Mouse (Mus musculus): ENCODE data around the gene Msx1.

Msx1 gene

DNA sequence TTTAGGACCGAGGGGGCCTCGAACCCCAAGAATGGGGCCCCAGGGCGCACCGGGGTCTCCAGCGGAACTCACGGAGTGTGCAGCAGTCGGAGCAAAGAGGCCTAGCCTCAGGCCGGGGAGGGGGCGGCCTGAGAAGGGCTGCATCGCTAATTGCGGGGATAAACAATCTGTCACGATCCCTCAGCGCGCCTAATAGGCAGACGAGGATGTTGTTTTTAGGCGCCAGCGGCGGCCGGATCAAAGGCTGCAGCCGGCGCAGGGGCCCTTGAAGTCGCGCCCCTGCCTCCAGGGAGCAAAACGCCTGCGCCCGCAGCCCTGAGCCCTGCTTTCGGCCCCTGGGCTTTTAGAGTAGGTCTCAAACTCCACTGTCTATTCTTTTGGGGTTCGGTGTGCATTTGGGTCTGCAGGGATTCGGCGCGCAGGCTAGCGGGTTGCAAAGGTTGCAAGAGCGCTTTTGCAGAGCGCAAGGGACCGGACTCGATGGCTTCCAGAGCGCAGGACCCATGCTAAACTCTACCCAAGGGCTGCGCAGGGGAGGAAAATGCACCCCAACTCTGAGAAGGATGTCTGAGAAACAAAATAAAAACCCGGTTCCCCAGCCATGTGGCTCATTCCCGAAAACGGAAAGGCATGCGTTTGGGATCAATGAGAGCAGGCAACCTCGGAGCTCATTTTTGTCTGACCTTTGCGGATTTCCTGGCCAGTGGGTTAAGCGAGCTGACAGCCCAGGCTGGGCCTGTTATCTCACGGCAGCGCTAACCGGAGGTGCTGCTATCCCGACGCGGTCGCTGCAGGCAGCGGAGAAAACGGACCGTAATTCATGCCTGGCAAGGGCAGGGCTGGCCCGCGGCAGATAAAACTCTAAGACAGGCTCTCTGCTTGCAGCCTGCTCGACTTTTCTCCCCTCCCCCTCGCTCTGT, 2.6 kb upstream of the Msx1 start:
- no peak for DNase-seq (ENCODE audit: low read depth in 1 of 2, low spot score in 2 of 2)

DNA sequence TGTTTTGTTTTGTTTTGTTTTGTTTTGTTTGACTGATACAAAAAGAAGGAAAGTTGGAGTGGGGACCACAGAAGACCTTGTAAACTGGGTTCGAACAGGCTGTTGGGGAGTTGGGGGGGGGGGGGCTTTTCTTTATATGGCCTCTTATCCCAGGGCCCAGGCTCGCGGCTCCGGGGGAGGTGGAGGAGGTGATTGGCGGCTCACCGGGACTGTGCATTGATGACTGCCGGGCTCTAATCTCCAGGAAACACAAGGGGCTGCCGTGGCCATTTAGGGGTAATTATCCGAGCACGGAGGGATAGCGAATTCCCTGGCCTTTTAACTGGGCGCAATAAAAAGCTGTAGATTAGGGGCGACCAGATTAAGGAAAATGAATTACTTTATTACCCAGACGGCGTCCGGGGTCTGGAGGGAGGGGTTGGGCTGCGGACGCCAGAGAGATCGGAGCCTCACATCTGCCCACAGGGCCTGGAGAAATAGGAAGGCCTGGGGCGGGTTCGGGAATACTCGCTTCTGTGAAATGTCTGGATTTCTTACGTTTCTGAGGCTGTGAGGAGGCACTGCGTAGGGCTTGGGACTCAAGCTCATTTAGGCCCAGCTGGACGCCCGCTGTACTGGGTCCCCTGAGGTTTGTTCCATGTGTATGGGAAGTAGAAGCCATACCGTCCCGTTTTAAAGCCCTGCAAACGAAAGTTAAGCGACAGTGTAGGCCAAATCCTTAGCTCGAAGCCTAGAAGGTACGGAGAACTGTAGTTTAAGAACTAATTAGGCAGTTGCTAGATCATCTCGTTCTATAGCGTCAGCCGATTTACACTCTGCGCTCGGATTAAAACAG, 1.4 kb upstream of the Msx1 start:
- no peak for DNase-seq (ENCODE audit: low read depth in 1 of 2, low spot score in 2 of 2)

DNA sequence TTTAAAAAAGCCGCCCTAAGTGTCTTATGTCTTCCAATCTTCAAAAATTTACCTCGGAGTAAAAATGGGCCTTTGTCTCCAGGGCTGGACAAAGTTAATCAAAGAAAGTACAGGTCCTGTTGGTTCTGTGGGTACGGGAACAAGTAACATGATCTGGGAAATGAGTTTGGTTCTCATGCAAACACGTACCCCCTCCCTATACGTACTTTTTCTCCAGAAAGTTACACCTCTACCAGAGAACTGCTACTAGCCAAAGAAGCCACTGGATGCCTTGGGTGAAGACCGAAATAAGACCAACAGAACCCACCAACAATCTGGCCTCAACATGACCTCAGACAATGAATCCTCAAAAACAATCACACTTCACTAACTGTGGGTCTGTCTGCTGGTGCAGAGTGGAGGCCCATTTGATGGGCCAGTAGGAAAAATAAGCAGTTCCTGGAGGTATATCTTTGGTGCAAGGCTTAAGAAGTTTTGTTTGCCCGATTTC, 773 bp upstream of the Msx1 start:
- no peak for DNase-seq (ENCODE audit: low read depth in 1 of 2, low spot score in 2 of 2)

DNA sequence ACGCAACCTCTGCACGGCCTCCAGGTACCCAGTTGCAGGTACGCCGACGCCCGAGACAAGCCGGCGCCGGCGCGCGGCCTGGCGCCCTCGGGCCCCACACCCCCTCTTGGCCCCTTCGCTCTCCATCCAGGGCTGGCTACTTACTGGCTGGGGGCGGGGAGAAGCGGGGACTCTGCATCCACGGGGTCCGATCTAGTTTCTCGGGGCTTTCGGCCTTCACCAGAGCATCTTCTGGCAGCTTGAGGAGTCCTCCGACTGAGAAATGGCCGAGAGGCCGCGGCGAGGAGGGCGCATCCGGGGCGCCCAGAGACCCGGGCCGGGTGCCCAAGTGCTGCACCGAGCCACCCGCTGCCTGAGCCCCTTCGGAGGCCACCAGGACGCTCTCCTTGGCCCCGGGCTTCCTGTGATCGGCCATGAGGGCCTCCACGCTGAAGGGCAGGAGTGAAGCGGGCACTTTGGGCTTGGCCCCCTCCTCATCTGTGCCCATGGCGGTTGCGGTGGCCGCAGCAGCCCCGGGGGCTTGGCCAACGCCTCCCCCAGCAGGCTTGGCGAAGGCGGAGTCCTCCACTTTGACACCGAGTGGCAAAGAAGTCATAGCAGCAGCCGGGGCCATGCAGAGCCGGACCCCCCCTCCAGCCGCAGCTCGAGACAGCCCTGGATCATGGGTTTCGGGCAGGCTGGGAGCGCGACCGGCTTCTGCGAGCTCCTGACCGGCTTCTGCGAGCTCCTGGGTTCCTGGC, 492 bp downstream of the Msx1 start:
- no peak for DNase-seq (ENCODE audit: low read depth in 1 of 2, low spot score in 2 of 2)

DNA sequence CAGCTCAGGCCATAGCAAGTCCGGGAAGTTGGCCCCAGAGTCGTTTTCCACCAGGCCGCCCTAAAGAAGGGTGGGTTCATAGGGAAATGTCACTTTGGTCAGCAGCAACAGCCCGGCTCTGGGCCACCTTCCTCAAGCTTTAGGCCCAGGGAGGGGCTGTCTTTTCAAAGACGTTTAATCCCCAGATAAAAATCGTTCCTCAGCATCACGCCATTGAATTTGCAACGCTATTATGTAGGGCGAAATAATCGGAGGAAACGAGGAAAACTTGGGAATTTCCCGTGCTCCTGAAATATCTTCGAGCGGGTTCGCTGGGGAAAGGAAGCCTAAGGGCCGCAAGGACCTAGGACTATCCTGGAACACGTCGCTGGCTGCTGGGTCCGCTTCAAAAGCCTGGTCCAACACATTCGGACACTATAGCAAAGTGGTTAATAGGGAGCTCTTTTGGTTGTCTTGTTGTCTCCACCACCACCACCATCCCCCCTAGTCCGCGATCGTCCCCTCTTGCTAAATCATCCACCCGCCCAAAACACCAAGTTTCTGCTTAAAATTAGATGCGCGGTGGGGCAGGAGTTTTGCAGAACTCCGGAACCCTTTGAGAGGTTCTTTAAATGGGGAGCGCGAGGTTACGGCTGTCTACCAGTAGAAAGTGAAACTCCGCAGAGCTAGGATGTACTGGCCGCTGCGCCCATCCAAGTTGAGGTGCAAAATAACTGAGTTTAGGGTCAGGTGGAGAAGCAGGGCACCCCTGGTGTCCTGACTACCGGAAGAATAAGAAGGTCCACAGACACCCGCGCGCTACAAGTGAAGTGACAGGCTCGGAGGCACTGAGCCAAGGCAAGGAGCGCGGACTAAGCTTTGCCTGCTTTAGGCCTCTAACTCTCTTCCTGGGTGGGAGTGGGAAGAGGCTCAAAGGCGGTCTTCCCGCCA, 1.3 kb downstream of the Msx1 start:
- DNase-seq (ENCODE audit: low read depth in 1 of 2, low spot score in 2 of 2), result no peak

DNA sequence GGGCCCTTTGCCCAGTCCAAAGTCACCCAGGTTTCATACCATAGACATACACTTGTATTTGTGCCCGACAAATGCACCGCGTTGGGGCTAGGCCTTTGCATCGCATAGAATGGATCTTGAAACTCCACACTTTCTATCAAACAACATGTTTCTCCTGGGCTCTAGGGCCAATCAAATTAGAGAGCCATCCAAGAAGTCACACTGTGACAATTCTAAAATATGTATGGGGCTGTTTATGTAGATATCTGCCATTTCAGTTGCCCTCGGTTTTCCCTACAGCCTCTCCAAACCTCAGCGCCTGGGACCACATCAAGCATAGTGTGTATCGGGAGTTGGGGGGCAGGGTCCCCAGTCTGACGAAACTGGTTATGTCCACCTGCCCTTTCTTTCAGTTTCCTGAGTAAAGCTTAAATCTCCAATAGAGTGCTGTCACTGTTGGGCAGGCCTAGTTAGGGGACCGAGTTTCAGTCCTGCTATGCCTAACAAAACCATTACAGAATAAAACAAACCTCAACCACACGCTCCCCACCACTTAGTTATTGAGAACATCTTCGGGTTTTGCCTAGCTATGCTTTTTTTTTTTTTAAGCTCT, 2.2 kb downstream of the Msx1 start:
- DNase-seq (ENCODE audit: low read depth in 1 of 2, low spot score in 2 of 2), result no peak

DNA sequence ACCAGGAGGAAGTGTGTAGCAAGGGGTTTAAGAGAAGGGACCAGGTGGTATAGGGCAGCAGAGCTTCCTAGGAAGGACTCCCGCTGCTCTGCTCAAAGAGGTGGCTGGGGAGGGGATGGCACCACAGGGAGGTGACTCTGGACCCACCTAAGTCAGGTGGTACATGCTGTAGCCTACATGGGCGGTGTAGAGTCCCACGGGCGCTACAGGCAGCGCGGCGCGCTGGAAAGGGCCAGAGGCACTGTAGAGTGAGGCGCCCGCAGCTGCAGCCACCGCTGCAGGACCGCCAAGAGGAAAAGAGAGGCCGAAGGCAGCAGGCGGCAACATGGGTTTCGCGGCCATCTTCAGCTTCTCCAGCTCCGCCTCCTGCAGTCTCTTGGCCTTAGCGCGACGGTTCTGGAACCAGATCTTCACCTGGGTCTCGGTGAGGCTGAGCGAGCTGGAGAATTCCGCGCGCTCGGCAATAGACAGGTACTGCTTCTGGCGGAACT, 3.2 kb downstream of the Msx1 start:
- DNase-seq (ENCODE audit: low read depth in 1 of 2, low spot score in 2 of 2), result no peak

DNA sequence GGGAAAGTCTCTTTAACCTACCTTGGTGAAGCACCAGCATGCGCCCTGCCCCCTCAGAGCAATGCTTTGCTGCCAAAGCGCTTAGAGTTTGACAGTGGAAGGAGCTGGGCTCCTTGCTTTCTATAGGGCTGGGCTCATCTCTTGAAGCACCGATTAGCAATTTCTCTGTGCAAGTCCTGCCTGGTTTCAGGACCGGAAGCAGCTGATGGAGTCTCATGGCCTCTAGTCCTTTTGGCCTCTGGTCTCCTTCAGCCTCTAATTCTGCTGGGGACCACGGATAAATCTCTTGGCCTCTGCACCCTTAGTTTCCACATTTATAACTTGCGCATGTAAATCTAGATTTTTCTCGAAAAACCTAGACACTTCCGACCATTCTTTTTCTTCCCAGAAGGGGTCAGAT, 3.7 kb downstream of the Msx1 start:
- DNase-seq (ENCODE audit: low read depth in 1 of 2, low spot score in 2 of 2), result no peak

DNA sequence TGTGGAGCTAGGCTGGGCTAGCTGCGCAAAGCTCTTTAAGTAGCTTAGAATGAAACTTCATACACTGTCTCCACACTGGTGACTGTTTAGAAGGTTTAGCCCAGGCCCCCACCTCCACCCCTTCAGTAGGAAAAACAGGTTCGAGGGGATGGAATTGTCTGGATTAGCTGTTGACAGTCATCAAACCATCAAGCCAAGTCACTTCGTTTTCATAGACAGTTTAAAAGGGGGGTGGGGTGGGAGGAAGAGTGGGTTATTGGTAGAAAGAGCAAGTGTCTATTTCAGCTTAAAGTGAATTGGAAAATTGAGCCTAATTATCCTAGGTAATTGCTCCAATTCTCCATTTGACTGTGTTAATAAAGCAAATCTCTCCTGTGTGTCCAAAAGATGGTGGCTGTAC, 4.4 kb downstream of the Msx1 start:
- DNase-seq (ENCODE audit: low read depth in 1 of 2, low spot score in 2 of 2), result no peak

DNA sequence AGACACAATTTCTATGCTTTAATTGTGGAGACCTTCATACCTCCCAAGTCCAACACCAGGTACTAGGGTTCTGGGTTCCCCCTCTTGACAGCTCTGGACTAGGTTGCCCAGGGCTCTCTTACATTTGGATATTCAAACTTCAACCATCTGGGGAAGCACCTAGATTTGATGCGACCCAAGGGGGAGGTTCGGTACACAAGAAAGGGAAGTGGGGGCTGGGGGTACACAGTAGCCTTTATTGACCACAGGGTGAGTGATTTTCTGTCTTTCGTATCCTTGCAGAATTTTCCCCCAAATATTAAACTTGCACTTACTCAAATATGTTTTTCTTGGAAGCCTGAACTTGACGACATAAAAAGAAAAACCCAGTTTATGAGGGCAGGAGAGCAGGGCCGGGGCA, 4.8 kb downstream of the Msx1 start:
- no peak for DNase-seq (ENCODE audit: low read depth in 1 of 2, low spot score in 2 of 2)

DNA sequence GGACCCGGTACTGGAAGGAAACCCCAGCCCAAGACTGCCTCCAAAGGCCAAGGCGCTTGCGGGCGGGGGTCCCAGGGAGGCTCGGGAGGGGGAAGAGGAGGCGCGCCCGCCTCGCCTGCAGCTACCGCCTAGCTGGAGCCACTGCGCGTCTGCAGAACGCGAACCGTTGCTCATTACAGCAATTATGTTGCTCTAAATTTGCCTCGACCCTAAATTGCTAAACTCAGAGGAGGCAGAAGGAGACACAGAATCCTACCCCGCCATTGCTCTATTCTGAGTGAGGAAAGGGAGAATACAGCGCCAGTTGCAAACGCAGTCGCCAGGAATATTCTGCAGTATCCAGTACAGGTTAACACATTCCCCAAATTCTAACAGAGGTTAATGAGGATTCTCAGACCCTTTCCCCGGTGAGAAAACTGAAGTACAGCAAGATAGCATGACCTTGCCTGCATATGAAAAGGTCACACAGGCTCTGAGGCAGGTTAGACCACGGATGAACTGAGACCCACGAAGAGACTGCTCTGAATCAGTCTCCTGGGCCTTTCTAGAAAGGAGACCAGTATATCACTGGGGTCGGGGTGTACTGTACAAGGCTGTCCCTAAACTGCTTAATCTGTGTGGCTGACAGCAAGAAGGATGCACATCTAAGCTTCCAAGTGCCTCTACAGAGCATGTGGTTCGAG, 5.7 kb downstream of the Msx1 start:
- no peak for DNase-seq (ENCODE audit: low read depth in 1 of 2, low spot score in 2 of 2)

DNA sequence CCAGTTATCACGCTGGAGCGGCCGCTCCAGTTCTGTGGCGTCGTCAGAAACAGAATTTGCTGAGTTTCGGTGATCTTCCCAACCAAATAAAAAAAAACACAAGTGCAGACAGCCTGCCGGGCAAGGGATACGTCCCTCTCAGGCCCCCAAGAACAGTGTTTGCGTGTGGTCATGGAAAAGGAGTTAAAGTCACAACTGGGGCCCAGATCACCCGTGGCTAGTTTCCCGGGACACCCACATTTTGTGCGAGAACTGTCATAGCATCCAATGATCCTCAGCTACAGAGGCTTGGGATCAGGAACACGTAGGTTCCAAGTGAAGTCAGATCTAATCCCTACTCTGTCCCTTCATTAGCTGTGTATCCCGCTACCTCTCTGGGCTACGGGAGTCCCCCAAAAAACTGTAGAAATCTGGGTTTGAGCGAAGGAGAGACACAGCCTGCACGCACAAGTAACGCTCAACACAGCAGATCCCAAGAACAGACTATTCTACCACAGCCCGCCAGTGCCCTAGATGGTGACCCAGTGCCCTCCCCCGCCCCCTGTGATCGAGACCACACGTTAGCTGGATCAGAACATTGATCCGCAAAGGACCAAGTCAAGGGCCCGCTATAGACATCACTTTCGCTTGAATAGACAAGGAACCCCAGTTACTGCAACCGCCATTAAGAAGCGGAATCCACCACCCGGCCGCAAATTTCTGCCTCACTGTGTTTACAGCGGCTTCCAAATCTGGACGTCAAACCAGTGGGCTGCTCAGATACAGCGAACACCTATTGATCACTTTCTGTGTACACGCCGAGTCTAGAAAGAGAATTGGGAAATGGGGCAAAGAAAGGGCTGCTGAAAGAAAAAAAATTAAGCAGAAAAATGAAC, 6.5 kb downstream of the Msx1 start:
- DNase-seq (ENCODE audit: low read depth in 1 of 2, low spot score in 2 of 2), result no peak

DNA sequence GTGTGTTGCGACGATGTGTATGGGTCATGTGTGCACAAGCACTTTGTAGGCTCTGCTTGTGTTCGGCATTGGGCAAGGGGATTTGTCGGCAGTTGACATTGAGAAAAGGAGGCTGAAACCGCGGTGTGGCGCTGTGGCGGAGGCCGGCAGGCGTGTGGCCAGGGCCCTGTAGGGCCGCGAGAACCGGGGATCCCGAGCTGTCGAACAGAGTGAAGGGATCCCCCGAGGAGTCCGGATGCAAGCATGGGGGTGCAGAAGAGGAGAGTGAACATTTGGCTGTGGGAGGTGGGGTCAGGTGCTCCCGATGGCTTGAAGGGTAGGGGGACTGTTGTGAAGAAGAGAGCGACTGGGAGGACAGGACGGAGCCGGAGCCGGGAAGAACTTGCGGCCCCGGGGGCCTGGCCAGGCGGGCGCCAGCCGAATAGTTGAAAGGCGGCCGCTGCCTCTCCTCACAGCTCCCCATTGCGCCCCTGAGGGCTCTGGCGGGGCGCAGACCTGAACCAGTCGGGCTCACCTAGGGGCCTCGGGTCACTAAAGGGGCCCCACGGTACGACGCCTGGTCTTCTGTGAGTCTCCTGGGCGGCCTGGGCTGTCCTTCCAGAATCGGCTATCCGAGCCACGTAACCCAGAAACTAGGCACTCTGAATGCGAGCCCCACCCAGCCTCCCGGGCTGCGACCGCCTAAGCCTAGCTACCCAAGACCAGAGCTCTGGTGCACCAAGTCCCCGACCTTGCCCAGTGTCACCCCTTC, 7.3 kb downstream of the Msx1 start:
- no peak for DNase-seq (ENCODE audit: low read depth in 1 of 2, low spot score in 2 of 2)

DNA sequence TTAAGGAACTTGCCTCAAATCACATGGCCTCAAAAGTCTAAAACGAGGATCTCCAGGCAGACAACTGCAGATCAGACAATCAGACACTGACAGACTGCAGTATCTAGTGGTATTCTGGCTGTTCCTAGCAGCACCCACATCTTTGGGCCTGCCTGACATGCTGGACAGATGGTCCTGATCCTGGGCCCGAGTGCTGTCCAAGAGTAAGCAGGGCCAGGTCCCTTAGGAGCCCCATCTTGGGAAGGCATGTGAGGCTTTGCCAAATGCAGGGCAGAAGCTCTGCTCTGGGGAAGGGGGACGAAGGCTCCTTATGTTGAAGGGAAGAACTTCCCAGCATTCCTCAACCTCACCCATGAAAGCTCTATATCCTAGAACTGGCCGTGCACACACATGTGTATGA, 8.5 kb downstream of the Msx1 start:
- DNase-seq (ENCODE audit: low read depth in 1 of 2, low spot score in 2 of 2), result no peak

DNA sequence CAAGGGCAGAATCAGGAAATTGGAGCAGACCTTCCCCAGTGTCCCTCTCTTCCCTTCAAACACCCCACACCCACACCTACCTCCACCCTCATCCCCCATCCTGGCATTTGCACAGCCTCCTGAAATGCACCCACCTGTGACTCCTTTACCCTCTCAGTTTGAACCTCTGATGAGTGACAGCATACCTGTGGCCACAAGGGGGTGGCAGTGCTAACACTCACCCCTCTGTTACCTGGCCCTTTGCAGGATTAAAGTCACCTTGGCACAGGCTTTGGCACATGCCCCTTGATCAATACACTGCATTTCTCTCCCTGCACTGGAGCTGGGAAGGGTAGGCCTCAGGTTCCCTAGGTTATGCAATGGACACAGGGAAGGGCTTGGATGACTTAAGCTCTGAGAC, 10.2 kb downstream of the Msx1 start:
- DNase-seq (ENCODE audit: low read depth in 1 of 2, low spot score in 2 of 2), result no peak

DNA sequence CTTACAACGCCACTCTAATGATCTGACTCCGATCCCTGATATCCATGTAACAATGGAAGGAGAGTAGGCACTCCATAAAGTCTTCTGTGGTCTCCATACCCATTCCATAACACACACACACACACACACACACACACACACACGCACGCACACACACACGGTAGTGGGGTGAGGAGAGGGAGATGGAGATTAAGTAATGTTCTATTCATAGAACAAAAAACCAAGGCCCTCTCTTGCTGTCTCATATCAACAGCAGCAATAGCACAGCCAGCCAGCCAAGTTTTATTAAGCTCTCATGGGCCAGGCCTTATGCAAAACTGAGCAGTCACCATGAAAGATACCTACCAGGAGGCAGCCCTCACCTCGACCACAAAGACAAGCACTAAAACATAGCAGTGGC, 19.1 kb downstream of the Msx1 start:
- no peak for DNase-seq (ENCODE audit: low read depth in 1 of 2, low spot score in 2 of 2)

DNA sequence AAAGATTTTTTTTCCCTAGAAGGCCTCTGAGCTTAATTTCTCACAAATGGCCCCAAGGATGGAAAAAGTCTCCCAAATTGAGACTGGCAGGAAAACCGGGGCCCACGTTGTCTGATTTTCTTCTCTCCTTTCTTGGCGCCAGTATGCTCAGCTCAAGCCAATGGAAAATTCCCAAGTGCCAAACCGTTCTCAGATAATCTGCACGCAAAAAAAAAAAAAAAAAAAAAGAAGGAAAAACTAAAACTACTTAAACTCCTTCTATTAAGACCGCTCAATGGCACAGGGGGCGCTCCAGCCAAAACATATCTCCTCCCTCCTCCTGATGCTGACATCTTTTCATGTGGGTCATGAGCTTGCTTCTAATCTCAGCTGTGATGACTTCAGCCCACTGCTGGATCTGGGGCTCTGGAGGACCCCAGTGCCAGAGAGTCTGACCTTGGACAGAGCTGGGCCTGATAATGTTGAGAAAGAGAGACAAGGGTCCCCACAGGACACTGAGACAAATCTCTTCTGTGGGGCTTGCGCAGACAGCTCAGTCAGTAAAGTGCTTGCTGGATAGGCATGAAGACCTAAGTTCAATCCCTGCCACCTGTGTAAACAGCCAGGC, 19.8 kb downstream of the Msx1 start:
- no peak for DNase-seq (ENCODE audit: low read depth in 1 of 2, low spot score in 2 of 2)

All from monocyte, adult 2 months (primary cell).